Mouse (Mus musculus) layer of hippocampus, adult 2 months (tissue): Measurements from ENCODE around the gene Sema4d. TPM values are rescaled to one million over a fixed set of nuclear protein-coding genes. Genes with fewer than 3 reads are reported as not detected.
"Not testable (repeated sequence)": the region's sequence is repeated elsewhere in the genome, so short reads cannot be mapped to it uniquely, and the experiment has no call there.

Source experiments
- DNase-seq, 2 experiments: peaks; one replicate each; pipeline ENCODE4 v3.0.0; 2022; ENCODE audit warnings: low spot score in 2 of 2
- H3K27ac ChIP-seq: fragments of 200-600 bp; 2 replicates; pipeline ENCODE4 v1.8.1; 2022
- H3K4me3 ChIP-seq: fragments of 200-600 bp; 2 replicates; pipeline ENCODE4 v1.8.1; 2022; ENCODE audit warnings: mild to moderate bottlenecking
- CTCF ChIP-seq: fragments of 200-600 bp; conservative IDR thresholded peaks from 2 replicates; pipeline ENCODE4 v1.8.1; 2022; ENCODE audit warnings: antibody characterized with exemption, mild to moderate bottlenecking, moderate library complexity
- total RNA-seq, 2 experiments: library from RNA; stranded (reverse); gene quantifications; 2 replicates each; pipeline ENCODE4 v1.2.3; 2021

Sema4d gene
- total RNA-seq, 2 experiments from 2014 or later: 76.3 to 83.9 TPM

- no peak for DNase-seq
- TF ChIP-seq CTCF: no peak
- Histone ChIP-seq H3K27ac (no peak overlapping the region), H3K4me3 (no peak overlapping the region)
These were observed 108.1 kb downstream of the Sema4d start for GRCm38 (mm10) chr13:51685290-51685966.

DNA sequence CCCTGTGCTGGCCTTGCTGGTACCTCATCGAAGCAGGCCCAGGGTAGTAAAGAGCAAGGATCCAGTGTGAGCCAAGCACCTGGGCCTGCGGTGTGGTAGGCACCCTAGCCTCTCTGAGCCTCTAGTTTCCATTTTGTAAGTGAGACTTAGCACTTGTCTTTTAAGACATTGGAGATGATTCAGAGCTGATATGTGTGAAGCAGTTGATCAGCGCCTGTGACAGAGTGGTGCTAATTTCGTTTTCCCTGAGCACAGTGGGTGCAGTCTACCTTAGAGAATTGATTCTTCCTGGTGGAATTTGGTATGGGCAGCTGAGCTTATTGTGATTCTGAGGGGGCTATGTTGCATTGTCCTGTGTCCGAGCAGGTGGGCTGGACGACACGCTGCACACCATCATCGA, 111.9 kb downstream of the Sema4d start:
- no peak for TF ChIP-seq CTCF
- H3K27ac ChIP-seq: no peak overlapping the region
- H3K4me3 ChIP-seq: no peak overlapping the region
- DNase-seq: no peak

DNA sequence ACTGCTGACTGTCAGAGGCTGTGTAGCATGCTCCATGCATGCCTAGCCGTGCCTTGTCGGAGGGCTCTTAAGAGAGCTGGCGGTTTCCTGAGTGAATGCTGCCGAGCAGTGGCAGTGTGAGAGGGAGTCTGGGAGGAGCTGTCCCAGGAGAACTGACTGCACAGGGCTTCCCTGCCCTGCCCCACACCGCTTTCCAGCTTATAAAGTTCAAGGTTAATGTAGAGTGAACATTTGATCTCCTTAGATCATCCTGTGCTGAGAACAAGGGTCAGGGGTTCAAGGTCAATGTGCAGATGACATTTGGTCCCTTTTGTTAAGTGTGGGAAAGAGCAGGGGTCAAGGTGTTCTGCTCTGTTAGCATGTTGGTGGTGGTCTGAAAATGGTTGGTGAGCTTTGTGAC, 112.5 kb downstream of the Sema4d start:
- no peak for DNase-seq
- Histone ChIP-seq H3K27ac (no peak overlapping the region), H3K4me3 (no peak overlapping the region)
- no peak for TF ChIP-seq CTCF

DNA sequence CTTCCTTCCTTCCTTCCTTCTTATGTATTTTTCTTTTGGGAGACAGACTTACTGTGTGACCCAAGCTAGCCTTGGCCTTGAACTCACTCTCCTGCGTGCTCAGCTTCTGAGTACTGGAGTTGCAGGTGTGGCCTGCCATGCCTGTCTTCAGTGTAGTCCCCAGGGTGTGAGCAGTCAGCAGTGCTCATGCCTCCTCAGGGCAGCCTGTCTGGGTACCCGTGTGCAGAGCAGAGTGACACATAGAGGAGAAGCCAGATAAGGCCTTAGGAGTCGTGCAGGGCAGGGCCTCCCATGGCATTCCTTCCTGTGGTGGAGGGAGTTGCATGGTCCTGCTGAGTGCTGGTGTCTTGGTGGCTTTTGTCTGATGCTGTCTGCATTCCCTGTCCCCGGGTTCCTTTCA, 114.2 kb downstream of the Sema4d start:
- DNase-seq: no peak
- Histone ChIP-seq H3K27ac (no peak overlapping the region), H3K4me3 (no peak overlapping the region)
- no peak for TF ChIP-seq CTCF

GRCm38 (mm10) chr13:51678687-51679086, 114.9 kb downstream of the Sema4d start:
- no peak overlapping the region for H3K4me3 ChIP-seq
- peak overlapping the region; percentile 58 for H3K27ac ChIP-seq
- DNase-seq: no peak
- no peak for TF ChIP-seq CTCF

DNA sequence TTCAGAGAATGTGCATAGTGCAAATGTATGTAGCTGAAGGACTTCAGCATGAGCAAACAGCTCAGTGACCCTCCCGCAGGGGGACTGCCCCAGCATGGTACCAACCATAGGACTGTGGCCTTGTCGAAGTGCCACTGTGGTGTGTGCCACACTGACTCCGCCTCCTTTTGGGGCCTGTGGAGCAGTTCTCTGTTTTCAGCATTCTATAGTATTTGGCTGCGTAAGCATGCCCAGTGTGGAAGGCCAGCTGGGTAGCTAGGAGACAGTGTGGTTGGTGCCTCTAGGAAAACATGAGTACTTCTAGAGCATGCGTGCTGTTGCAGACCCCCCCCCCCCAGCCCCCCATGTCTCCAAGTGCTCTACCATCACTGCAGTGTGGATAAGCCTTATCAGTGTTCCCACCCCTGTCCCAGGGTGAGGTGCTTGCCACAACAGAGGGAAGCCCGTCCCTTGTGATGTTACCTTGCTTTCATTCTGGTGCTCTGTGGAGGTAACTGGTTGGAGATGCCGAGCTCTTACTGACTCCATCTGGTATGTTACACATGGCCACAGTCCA, 115.8 kb downstream of the Sema4d start:
- TF ChIP-seq CTCF: no peak
- Histone ChIP-seq H3K4me3 (no peak overlapping the region), H3K27ac (peak overlapping the region; percentile 50; the same call in 1 of the 2 replicates)
- DNase-seq: no peak

GRCm38 (mm10) chr13:51677041-51677440, 116.5 kb downstream of the Sema4d start:
- Histone ChIP-seq H3K4me3 (no peak overlapping the region), H3K27ac (peak overlapping the region; percentile 50; the same call in 1 of the 2 replicates)
- DNase-seq: no peak
- TF ChIP-seq CTCF: no peak

GRCm38 (mm10) chr13:51676641-51677040, 116.9 kb downstream of the Sema4d start:
- peak in 1 of 2 experiments; percentile 33 for DNase-seq
- peak overlapping the region; percentile 50; the same call in 1 of the 2 replicates for H3K27ac ChIP-seq
- H3K4me3 ChIP-seq: no peak overlapping the region
- no peak for TF ChIP-seq CTCF

- H3K4me3 ChIP-seq, H3K27ac ChIP-seq, DNase-seq: not testable (repeated sequence)
These were observed 125.4 kb downstream of the Sema4d start for GRCm38 (mm10) chr13:51668195-51668594.

- Histone ChIP-seq H3K4me3 (no peak overlapping the region), H3K27ac (no peak overlapping the region)
- no peak for DNase-seq
- TF ChIP-seq CTCF: no peak
These were observed 130.0 kb downstream of the Sema4d start for GRCm38 (mm10) chr13:51663561-51663960.

- H3K27ac ChIP-seq: 0 out of 2 replicates have a peak overlapping the region, but pooled peaks have one; percentile 7
- H3K4me3 ChIP-seq: no peak overlapping the region
- no peak for TF ChIP-seq CTCF
- no peak for DNase-seq
These were observed 134.0 kb downstream of the Sema4d start for GRCm38 (mm10) chr13:51659573-51659972.

DNA sequence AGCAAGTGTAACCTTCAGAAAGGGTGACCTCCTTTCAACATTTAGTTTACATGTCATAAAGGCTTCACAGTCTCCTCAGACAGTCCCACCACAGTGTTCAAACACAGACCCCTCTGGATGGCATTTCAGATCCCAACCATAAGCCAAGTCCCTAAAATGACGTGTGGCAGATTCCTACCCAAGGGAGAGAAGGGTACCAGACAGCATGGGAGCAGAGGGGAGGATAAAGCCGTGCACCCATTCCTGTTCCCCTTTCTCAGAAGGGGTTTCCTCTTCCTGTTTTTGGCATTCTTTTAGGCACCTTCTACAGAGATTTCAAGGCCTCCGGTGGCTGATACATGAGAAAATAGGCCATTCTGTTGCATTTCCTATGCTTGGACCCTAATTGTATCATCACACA, 135.5 kb downstream of the Sema4d start:
- Histone ChIP-seq H3K4me3 (no peak overlapping the region), H3K27ac (no peak overlapping the region)
- TF ChIP-seq CTCF: no peak
- no peak for DNase-seq

DNA sequence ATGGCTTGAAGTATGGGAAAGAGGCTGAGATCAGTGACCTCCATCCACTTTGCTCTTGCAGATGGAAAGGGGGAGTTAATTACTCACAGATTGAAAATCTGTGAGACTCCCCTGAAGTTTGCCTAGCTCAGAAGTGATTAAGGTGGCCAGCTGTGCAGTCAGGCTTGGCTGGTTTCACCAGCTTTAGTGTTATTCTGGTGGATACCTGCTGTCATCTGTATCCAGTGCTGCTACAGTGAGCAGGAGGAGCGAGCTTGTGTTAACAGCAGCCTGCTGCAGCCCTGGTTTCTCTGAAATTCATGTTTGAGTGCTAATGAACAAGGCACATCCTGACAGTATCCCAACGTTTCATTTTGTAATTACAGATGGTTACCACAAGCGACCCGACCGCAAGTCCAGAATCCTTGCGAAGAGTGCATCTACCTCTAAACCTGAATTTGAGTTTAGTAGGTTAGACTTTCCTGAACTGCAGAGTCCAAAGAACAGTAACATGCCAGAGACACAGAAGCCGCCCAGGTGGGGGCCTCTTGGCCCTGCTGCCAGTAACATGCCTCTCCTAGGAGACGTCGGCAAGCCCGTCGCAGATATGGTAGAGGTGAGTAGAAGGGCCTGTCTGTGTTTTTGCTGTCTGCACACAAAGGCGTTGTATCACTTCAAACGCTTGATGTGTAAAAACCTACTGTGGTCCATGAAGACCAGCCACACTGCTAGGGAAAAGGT, 136.9 kb downstream of the Sema4d start:
- no peak for DNase-seq

DNA sequence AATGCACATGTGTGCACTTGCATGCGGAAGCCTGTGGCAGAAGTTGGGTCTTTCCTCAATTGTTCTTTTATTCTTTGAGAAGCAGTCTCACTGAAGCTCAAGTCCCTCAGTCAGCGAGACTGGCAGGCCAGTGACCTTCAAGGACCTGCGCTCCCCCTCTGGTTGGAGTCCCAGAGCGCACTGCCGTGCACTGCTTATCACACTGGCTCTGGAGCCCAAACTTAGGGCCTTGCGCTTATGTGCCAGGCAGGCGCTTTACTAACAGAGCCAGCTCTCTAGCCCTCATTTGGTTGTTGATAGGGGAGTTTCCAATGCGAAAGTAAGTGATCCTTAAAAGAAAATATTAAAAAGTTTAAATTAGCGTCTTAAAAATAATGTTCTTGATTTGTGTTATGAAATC, 139.6 kb downstream of the Sema4d start:
- Histone ChIP-seq H3K27ac (no peak overlapping the region), H3K4me3 (no peak overlapping the region)
- no peak for DNase-seq
- no peak for TF ChIP-seq CTCF

More for the DNA sequence above, 136.9 kb downstream of the Sema4d start:
- H3K4me3 ChIP-seq: no peak overlapping the region
- no peak overlapping the region for H3K27ac ChIP-seq
- TF ChIP-seq CTCF: no peak
